Mouse (Mus musculus): ENCODE measurements at regions not wholly inside any gene's neighbourhood (a gene's known extent, or its start where the extent isn't known, plus 50 kb on each side); places are given as distances from the start of the nearest gene placed in this dataset.

DNA sequence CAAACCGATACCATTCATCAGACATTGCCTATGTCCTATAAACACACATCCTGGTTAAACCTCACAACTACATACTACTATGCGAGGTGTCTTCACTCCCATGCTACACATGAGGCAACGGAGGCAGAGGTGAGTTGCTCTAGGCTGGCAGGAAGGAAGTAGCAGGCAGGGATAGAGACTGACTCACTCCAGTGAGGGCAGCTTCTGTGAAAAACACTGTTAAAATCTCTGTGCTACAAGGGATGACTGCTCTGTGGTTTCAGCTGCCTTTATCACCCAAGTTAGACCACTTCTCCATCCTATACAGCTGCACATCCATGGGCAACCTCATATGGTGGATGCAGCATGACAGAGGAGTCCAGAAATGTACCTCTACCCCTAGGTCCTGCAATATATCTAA, 91.0 kb upstream of the Sgk1 start:
- Histone ChIP-seq H3K4me3 (ENCODE audit: insufficient read depth, low read length) (no peak overlapping the region), H3K4me1 (ENCODE audit: control insufficient read depth, insufficient read depth, low read length) (peaks cover 9% of the 10 kb centered on the region), H3K27ac (ENCODE audit: insufficient read depth, low read length) (peak overlapping the region; percentile 56; the same call in 1 of the 2 replicates)
- TF ChIP-seq POLR2A (IDR thresholded peaks at IDR 0.05; ENCODE audit: low read depth, low read length) (no peak), CTCF (IDR thresholded peaks at IDR 0.05; ENCODE audit: borderline replicate concordance, insufficient read depth, low read length) (no peak)

DNA sequence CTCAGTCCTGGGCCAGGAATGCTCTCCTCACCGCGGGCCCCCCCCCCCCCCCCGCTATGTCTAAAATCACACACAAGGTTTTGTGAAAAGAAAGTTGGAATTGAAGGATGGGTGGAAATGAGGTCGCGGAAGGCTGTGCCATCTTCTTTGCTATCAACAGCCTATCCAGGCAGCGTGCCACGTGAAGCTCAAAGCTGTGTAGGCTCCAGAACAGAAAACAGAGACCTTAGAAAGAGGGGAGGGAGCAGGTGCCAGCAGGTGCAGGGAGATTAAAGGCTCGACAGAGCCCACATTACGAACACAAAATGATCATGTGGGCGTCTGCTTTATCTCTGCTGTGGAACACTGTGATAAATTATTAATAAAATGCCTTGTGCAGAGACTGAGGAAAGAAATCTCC, 89.6 kb upstream of the Sgk1 start:
- TF ChIP-seq POLR2A (IDR thresholded peaks at IDR 0.05; ENCODE audit: low read depth, low read length) = no peak
- Histone ChIP-seq H3K4me1 (ENCODE audit: control insufficient read depth, insufficient read depth, low read length) (peaks cover 18% of the 10 kb centered on the region), H3K4me3 (ENCODE audit: insufficient read depth, low read length) (no peak overlapping the region), H3K27ac (ENCODE audit: insufficient read depth, low read length) (no peak overlapping the region)

DNA sequence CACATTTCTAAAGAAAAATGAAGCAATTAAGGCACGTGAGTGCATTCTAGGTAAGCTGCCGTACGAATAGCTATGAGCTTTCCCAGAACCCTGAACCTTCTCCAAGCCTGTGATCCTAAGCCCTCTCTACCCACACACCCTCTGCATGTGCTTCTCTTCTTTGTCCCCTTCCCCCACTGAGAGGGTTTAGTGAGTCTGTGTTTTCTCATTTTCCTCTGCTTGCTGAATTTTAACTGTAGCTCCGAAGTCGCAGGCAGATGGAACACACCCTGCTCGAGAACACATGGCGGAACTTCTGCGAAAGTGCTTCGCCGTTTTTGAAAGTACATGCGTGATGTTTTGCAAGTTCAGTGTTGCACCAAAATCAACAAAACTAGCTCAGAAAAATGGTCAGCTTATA, 88.3 kb upstream of the Sgk1 start:
- H3K4me1 ChIP-seq (ENCODE audit: control insufficient read depth, insufficient read depth, low read length) = peaks cover 20% of the 10 kb centered on the region
- no peak overlapping the region for H3K4me3 ChIP-seq (ENCODE audit: insufficient read depth, low read length)
- TF ChIP-seq CTCF (IDR thresholded peaks at IDR 0.05; ENCODE audit: borderline replicate concordance, insufficient read depth, low read length) (no peak), POLR2A (IDR thresholded peaks at IDR 0.05; ENCODE audit: low read depth, low read length) (no peak)
- H3K27ac ChIP-seq (ENCODE audit: insufficient read depth, low read length) = no peak overlapping the region

DNA sequence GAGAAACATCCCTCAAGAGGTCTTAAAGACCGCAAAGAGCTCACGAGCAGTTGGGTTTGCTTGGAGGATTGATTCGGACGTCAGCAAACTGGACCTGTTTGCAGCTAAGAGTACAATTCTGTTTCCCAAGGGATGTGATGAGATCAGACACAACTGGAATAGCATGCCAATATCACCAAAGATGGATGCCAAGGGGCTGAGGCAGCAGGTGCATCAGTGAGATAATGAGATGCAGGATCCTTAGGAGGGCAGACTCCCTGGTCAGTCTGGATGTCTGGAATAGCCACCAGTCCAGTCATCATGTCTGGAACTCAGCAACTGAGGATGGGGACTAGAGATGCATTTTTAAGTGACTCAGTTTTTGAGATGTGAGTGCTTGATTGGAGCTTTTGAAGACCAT, 85.6 kb upstream of the Sgk1 start:
- H3K27ac ChIP-seq (ENCODE audit: insufficient read depth, low read length) = no peak overlapping the region
- peaks cover 12% of the 10 kb centered on the region; the same call in 1 of the 2 replicates for H3K4me1 ChIP-seq (ENCODE audit: control insufficient read depth, insufficient read depth, low read length)
- TF ChIP-seq CTCF (IDR thresholded peaks at IDR 0.05; ENCODE audit: borderline replicate concordance, insufficient read depth, low read length) = no peak
- TF ChIP-seq POLR2A (IDR thresholded peaks at IDR 0.05; ENCODE audit: low read depth, low read length) = no peak
- H3K4me3 ChIP-seq (ENCODE audit: insufficient read depth, low read length) = no peak overlapping the region

DNA sequence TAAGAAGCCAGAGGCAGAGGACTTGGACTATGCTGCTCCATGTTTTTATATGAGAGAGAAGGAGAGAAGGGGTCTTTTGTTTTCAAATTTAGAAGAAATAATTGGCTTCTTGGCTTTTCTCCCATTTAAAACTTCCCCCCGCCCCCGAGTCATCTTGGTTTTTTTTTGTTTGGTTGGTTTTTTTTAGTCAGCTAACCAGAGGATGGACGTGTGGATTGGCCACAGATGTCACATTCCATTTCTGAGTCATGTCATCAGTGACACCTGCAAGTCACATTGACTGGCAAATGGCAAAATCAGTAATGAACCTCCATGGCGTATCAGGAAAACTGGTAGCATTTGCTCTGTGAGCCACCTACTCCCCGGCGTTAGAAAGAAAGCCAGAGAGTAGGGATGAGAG, 83.9 kb upstream of the Sgk1 start:
- no peak overlapping the region for H3K4me3 ChIP-seq (ENCODE audit: insufficient read depth, low read length)
- no peak for TF ChIP-seq CTCF (IDR thresholded peaks at IDR 0.05; ENCODE audit: borderline replicate concordance, insufficient read depth, low read length)
- TF ChIP-seq POLR2A (IDR thresholded peaks at IDR 0.05; ENCODE audit: low read depth, low read length) = no peak
- H3K27ac ChIP-seq (ENCODE audit: insufficient read depth, low read length) = no peak overlapping the region
- peaks cover 12% of the 10 kb centered on the region; the same call in 1 of the 2 replicates for H3K4me1 ChIP-seq (ENCODE audit: control insufficient read depth, insufficient read depth, low read length)

DNA sequence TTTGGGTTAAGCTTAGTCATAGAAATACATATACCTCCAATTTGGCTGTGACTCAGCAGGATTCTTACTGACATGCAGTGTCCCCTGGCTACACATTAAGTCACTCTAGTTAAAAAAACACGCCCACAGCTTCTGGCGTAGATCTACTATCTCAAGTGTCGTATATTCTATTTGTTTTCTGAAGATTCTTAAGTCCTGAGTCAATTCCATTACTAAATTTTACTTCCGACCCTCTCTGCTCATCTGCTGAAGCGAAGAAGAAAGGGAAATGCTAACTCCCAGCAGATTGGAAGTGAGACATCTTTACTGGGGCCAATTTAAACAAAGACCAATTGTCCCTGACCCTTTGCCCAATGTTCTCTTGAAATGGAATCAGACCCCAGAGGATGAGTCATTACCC, 80.4 kb upstream of the Sgk1 start:
- Histone ChIP-seq H3K27ac (ENCODE audit: insufficient read depth, low read length) (peak overlapping the region; percentile 58; the same call in 1 of the 2 replicates), H3K4me1 (ENCODE audit: control insufficient read depth, insufficient read depth, low read length) (peaks cover 6% of the 10 kb centered on the region; the same call in 1 of the 2 replicates), H3K4me3 (ENCODE audit: insufficient read depth, low read length) (no peak overlapping the region)
- no peak for TF ChIP-seq POLR2A (IDR thresholded peaks at IDR 0.05; ENCODE audit: low read depth, low read length)
- no peak for TF ChIP-seq CTCF (IDR thresholded peaks at IDR 0.05; ENCODE audit: borderline replicate concordance, insufficient read depth, low read length)

DNA sequence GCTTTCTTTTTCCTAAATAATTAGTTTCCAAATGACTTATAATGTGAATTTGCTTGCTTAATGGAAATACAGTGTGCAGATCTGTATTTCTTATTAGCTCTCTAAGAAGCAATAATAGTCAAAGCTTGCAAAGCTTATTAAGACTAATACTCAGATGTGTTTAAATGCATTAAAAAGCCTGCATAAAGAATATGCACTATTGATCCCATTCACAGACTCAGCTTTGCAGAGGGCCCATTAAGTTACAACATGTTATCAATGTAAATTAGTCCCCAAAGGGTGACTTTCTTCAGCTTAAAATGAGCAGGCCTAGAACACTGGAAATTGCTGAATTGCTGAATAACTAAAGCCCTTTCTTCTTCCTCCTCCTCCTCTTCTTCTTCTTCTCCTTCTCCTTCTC, 78.8 kb upstream of the Sgk1 start:
- H3K27ac ChIP-seq (ENCODE audit: insufficient read depth, low read length) = no peak overlapping the region
- H3K4me3 ChIP-seq (ENCODE audit: insufficient read depth, low read length) = no peak overlapping the region
- H3K4me1 ChIP-seq (ENCODE audit: control insufficient read depth, insufficient read depth, low read length) = 0 out of 2 replicates have a peak, but pooled peaks cover 2% of the 10 kb centered on the region
- no peak for TF ChIP-seq CTCF (IDR thresholded peaks at IDR 0.05; ENCODE audit: borderline replicate concordance, insufficient read depth, low read length)
- no peak for TF ChIP-seq POLR2A (IDR thresholded peaks at IDR 0.05; ENCODE audit: low read depth, low read length)

DNA sequence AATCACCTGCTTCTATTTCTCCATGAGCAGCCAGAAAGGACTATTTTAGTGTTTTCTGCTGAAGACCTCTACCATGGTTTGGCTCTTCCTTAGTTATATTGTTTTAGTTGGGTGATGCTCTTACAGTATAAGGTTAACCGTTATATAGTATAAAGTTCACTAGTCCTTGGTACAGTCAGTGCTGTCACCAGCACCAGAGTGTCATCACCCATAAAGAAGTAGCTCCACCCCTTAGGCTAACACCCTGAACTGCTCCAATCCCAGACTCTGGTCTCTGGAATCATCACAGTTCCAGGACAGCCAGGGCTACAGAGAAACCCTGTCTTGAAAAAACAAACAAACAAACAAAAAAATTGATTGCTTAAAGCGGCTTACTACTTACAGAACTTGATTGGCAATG, 77.2 kb upstream of the Sgk1 start:
- no peak overlapping the region for H3K4me3 ChIP-seq (ENCODE audit: insufficient read depth, low read length)
- H3K27ac ChIP-seq (ENCODE audit: insufficient read depth, low read length) = no peak overlapping the region
- no peak for TF ChIP-seq CTCF (IDR thresholded peaks at IDR 0.05; ENCODE audit: borderline replicate concordance, insufficient read depth, low read length)
- no peak for TF ChIP-seq POLR2A (IDR thresholded peaks at IDR 0.05; ENCODE audit: low read depth, low read length)
- no peaks in the 10 kb centered on the region for H3K4me1 ChIP-seq (ENCODE audit: control insufficient read depth, insufficient read depth, low read length)

DNA sequence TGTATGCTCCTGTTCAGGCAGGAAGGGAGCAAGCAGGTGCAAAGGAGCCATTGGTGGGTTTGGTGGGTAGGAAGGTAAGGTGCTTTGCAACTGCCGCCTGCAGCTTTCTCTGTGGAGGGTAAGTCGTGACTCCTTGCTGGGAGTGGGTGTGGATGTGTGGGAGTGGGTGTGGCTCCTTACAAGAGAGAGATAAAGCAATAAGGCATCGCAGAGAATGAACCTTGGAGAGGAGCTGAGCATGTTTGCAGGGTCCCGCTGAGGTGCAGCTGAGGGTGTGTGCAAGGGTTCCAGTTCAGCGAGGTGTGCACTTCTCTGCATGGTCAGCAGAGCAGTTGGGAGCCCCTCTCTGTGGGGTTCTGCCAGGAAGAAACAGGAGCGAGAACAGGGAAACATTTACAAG, 76.4 kb upstream of the Sgk1 start:
- TF ChIP-seq CTCF (IDR thresholded peaks at IDR 0.05; ENCODE audit: borderline replicate concordance, insufficient read depth, low read length) (no peak), POLR2A (IDR thresholded peaks at IDR 0.05; ENCODE audit: low read depth, low read length) (no peak)
- H3K4me3 ChIP-seq (ENCODE audit: insufficient read depth, low read length) = no peak overlapping the region
- H3K4me1 ChIP-seq (ENCODE audit: control insufficient read depth, insufficient read depth, low read length) = no peaks in the 10 kb centered on the region
- H3K27ac ChIP-seq (ENCODE audit: insufficient read depth, low read length) = no peak overlapping the region

DNA sequence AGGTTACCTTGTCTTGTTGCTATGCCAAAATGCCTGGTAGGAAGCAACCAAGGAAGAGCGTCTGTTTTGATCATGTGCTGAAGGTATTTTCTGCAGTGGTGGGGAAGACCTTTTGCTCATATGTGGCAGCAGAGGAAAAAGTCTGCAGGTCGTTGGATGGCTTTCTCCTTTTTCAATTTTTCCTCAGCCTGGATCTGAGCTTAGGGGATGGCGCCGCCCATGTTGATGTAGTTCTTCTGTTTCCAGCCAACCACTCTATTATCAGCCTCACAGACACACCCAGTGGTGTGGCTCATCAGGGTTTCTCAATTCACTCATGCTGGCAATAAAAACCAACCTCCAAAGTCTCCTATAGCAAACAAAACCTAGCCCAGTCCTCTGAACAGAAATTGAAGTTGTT, 75.3 kb upstream of the Sgk1 start:
- Histone ChIP-seq H3K4me3 (ENCODE audit: insufficient read depth, low read length) (no peak overlapping the region), H3K4me1 (ENCODE audit: control insufficient read depth, insufficient read depth, low read length) (no peaks in the 10 kb centered on the region), H3K27ac (ENCODE audit: insufficient read depth, low read length) (no peak overlapping the region)
- TF ChIP-seq CTCF (IDR thresholded peaks at IDR 0.05; ENCODE audit: borderline replicate concordance, insufficient read depth, low read length) = no peak
- no peak for TF ChIP-seq POLR2A (IDR thresholded peaks at IDR 0.05; ENCODE audit: low read depth, low read length)

DNA sequence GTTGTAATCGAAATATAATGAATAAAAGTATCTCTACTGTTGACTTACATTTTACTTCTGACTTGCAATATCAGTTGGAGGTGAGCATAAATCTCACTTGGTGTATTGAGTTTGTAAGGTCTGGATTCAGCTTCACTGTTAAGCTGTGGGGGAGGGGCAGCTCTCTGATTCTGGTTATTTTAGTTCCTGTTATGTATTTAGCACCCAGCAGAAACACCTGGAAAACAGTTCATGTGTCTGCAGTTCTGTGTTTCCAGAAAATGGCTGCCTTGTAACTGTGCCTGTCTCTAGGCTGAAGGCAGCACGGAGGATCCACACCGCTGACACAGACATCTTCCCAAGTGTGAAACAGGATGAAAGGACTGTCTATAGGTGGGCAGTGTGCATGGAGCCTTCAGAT, 62.3 kb upstream of the Sgk1 start:
- Histone ChIP-seq H3K4me3 (ENCODE audit: insufficient read depth, low read length) (no peak overlapping the region), H3K4me1 (ENCODE audit: control insufficient read depth, insufficient read depth, low read length) (no peaks in the 10 kb centered on the region; the same call in 1 of the 2 replicates), H3K27ac (ENCODE audit: insufficient read depth, low read length) (no peak overlapping the region)
- TF ChIP-seq POLR2A (IDR thresholded peaks at IDR 0.05; ENCODE audit: low read depth, low read length) (no peak), CTCF (IDR thresholded peaks at IDR 0.05; ENCODE audit: borderline replicate concordance, insufficient read depth, low read length) (no peak)

Measured in embryonic fibroblast, embryonic 13.5 days (primary cell).